Mouse (Mus musculus) stomach, embryonic 14.5 days (tissue): ENCODE measurements at regions not wholly inside any gene's neighbourhood (a gene's known extent, or its start where the extent isn't known, plus 50 kb on each side); places are given as distances from the start of the nearest gene placed in this dataset.

ENCODE experiments used
- ATAC-seq: fragments of 200-750 bp; cut with Nextera tagmentation; 2 replicates; pipeline ENCODE4 v1.8.0; 2017; ENCODE audit warnings: low read depth, moderate TSS enrichment; ENCODE audit not compliant: insufficient number of reproducible peaks, insufficient read depth, low FRiP score
- H3K27ac ChIP-seq: fragments of 300-500 bp; sonication (generic); 2 replicates; pipeline ENCODE4 v1.5.1; 2014; ENCODE audit warnings: mild to moderate bottlenecking, low read length, moderate library complexity, mixed read lengths
- H3K27me3 ChIP-seq: fragments of 300-500 bp; sonication (generic); 2 replicates; pipeline ENCODE4 v1.6.1; 2014; ENCODE audit warnings: low read length, control low read depth, mixed read lengths; ENCODE audit not compliant: control insufficient read depth, insufficient read depth
- H3K36me3 ChIP-seq: fragments of 300-500 bp; sonication (generic); 2 replicates; pipeline ENCODE4 v1.6.1; 2014; ENCODE audit warnings: mild to moderate bottlenecking, control low read depth, low read length, moderate library complexity, mixed read lengths; ENCODE audit not compliant: control insufficient read depth, insufficient read depth
- H3K4me1 ChIP-seq: fragments of 300-500 bp; sonication (generic); 2 replicates; pipeline ENCODE4 v1.6.1; 2014; ENCODE audit warnings: low read length, control low read depth, mixed read lengths; ENCODE audit not compliant: control insufficient read depth, insufficient read depth
- H3K4me2 ChIP-seq: fragments of 300-500 bp; sonication (generic); replicated peaks from 2 replicates; pipeline ENCODE4 v1.6.1; 2014; ENCODE audit warnings: low read depth, low read length, control low read depth
- H3K4me3 ChIP-seq: fragments of 300-500 bp; sonication (generic); 2 replicates; pipeline ENCODE4 v1.5.1; 2014; ENCODE audit warnings: low read depth, low read length, control low read depth
- H3K9ac ChIP-seq: fragments of 300-500 bp; sonication (generic); replicated peaks from 2 replicates; pipeline ENCODE4 v1.6.1; 2014; ENCODE audit warnings: low read depth, mild to moderate bottlenecking, control low read depth, low read length, moderate library complexity, mixed read lengths
- H3K9me3 ChIP-seq: fragments of 300-500 bp; sonication (generic); 2 replicates; pipeline ENCODE4 v1.6.1; 2016; ENCODE audit warnings: low read depth, low read length, control low read depth; ENCODE audit not compliant: control insufficient read depth
- WGBS: fragments of 180-500 bp; shearing (Covaris S2); extraction: QIAGEN DNeasy Blood & Tissue Kit; methylation state at CpG from one replicate; pipeline ENCODE4 v1.1.7; 2014; 5-methylcytosine and 5-hydroxymethylcytosine counted together

- Histone ChIP-seq H3K4me1 (no peaks in the 10 kb centered on the region), H3K27ac (no peak overlapping the region), H3K9ac (no peak overlapping the region), H3K4me3 (no peak overlapping the region), H3K9me3 (no peaks in the 10 kb centered on the region), H3K27me3 (no peaks in the 10 kb centered on the region), H3K4me2 (no peak overlapping the region), H3K36me3 (no peaks in the 10 kb centered on the region)
- no peak for ATAC-seq
- 43% methylated on average over 3 of the region's 3 CpGs for WGBS
These were observed 118.3 kb downstream of the Nfkbiz start for GRCm38 (mm10) chr16:55720430-55720829.

GRCm38 (mm10) chr16:55710017-55710416, 128.7 kb downstream of the Nfkbiz start:
- H3K4me3 ChIP-seq = no peak overlapping the region
- H3K9me3 ChIP-seq = no peaks in the 10 kb centered on the region
- no peaks in the 10 kb centered on the region for H3K27me3 ChIP-seq
- no peak overlapping the region for H3K9ac ChIP-seq
- no peaks in the 10 kb centered on the region for H3K36me3 ChIP-seq
- ATAC-seq = no peak
- no peak overlapping the region for H3K27ac ChIP-seq
- H3K4me2 ChIP-seq = no peak overlapping the region
- no peaks in the 10 kb centered on the region for H3K4me1 ChIP-seq
- WGBS = 54% methylated on average over 3 of the region's 3 CpGs

GRCm38 (mm10) chr16:55706502-55706901, 132.2 kb downstream of the Nfkbiz start:
- H3K27me3 ChIP-seq = no peaks in the 10 kb centered on the region
- no peak for ATAC-seq
- H3K36me3 ChIP-seq = no peaks in the 10 kb centered on the region
- H3K9ac ChIP-seq = no peak overlapping the region
- H3K4me3 ChIP-seq = no peak overlapping the region
- no peak overlapping the region for H3K27ac ChIP-seq
- no peaks in the 10 kb centered on the region for H3K9me3 ChIP-seq
- no peak overlapping the region for H3K4me2 ChIP-seq
- H3K4me1 ChIP-seq = no peaks in the 10 kb centered on the region

- H3K36me3 ChIP-seq = no peaks in the 10 kb centered on the region
- WGBS = 83% methylated on average over 3 of the region's 3 CpGs
- H3K9ac ChIP-seq = no peak overlapping the region
- H3K27ac ChIP-seq = no peak overlapping the region
- no peaks in the 10 kb centered on the region for H3K9me3 ChIP-seq
- H3K4me1 ChIP-seq = no peaks in the 10 kb centered on the region
- H3K27me3 ChIP-seq = no peaks in the 10 kb centered on the region
- ATAC-seq = no peak
- H3K4me2 ChIP-seq = no peak overlapping the region
- H3K4me3 ChIP-seq = no peak overlapping the region
These were observed 140.2 kb downstream of the Nfkbiz start for GRCm38 (mm10) chr16:55698489-55698892.

- Histone ChIP-seq H3K4me2 (no peak overlapping the region), H3K4me3 (no peak overlapping the region), H3K27ac (no peak overlapping the region), H3K4me1 (no peaks in the 10 kb centered on the region), H3K27me3 (no peaks in the 10 kb centered on the region), H3K36me3 (no peaks in the 10 kb centered on the region), H3K9me3 (no peaks in the 10 kb centered on the region), H3K9ac (no peak overlapping the region)
- WGBS = 82% methylated on average over 2 of the region's 2 CpGs
- no peak for ATAC-seq
These were observed 147.6 kb downstream of the Nfkbiz start for GRCm38 (mm10) chr16:55691069-55691468.

GRCm38 (mm10) chr16:55663946-55664345, 174.8 kb downstream of the Nfkbiz start:
- H3K36me3 ChIP-seq = no peaks in the 10 kb centered on the region
- no peak for ATAC-seq
- WGBS = 71% methylated on average over 1 of the region's 1 CpGs
- no peaks in the 10 kb centered on the region for H3K9me3 ChIP-seq
- no peak overlapping the region for H3K4me2 ChIP-seq
- H3K4me3 ChIP-seq = no peak overlapping the region
- H3K27me3 ChIP-seq = no peaks in the 10 kb centered on the region
- H3K9ac ChIP-seq = no peak overlapping the region
- no peaks in the 10 kb centered on the region for H3K4me1 ChIP-seq
- no peak overlapping the region for H3K27ac ChIP-seq

GRCm38 (mm10) chr16:55636667-55637450, 201.8 kb downstream of the Nfkbiz start:
- Histone ChIP-seq H3K9me3 (no peaks in the 10 kb centered on the region), H3K27me3 (no peaks in the 10 kb centered on the region), H3K4me1 (no peaks in the 10 kb centered on the region), H3K27ac (no peak overlapping the region), H3K4me3 (no peak overlapping the region), H3K9ac (no peak overlapping the region), H3K4me2 (no peak overlapping the region), H3K36me3 (no peaks in the 10 kb centered on the region)
- ATAC-seq = no peak
- 68% methylated on average over 3 of the region's 3 CpGs for WGBS

- no peak overlapping the region for H3K4me3 ChIP-seq
- ATAC-seq = no peak
- no peaks in the 10 kb centered on the region for H3K4me1 ChIP-seq
- H3K9ac ChIP-seq = no peak overlapping the region
- H3K9me3 ChIP-seq = no peaks in the 10 kb centered on the region
- H3K27me3 ChIP-seq = no peaks in the 10 kb centered on the region
- H3K4me2 ChIP-seq = no peak overlapping the region
- no peak overlapping the region for H3K27ac ChIP-seq
- H3K36me3 ChIP-seq = no peaks in the 10 kb centered on the region
- WGBS = 92% methylated on average over 4 of the region's 4 CpGs
These were observed 202.5 kb downstream of the Nfkbiz start for GRCm38 (mm10) chr16:55636224-55636623.

GRCm38 (mm10) chr16:55634691-55635090, 204.0 kb downstream of the Nfkbiz start:
- no peak overlapping the region for H3K9ac ChIP-seq
- no peaks in the 10 kb centered on the region for H3K4me1 ChIP-seq
- H3K9me3 ChIP-seq = no peaks in the 10 kb centered on the region
- H3K4me3 ChIP-seq = no peak overlapping the region
- WGBS = 76% methylated on average over 1 of the region's 1 CpGs
- H3K4me2 ChIP-seq = no peak overlapping the region
- no peaks in the 10 kb centered on the region for H3K27me3 ChIP-seq
- H3K27ac ChIP-seq = no peak overlapping the region
- no peak for ATAC-seq
- no peaks in the 10 kb centered on the region for H3K36me3 ChIP-seq
